Mouse (Mus musculus) layer of hippocampus, adult 11-12 months (tissue): ENCODE results near the gene Pde4dip.

Experiments used
- DNase-seq: peaks from one replicate; pipeline ENCODE4 v3.0.0; 2022; ENCODE audit warnings: low spot score

Gene Pde4dip

DNA sequence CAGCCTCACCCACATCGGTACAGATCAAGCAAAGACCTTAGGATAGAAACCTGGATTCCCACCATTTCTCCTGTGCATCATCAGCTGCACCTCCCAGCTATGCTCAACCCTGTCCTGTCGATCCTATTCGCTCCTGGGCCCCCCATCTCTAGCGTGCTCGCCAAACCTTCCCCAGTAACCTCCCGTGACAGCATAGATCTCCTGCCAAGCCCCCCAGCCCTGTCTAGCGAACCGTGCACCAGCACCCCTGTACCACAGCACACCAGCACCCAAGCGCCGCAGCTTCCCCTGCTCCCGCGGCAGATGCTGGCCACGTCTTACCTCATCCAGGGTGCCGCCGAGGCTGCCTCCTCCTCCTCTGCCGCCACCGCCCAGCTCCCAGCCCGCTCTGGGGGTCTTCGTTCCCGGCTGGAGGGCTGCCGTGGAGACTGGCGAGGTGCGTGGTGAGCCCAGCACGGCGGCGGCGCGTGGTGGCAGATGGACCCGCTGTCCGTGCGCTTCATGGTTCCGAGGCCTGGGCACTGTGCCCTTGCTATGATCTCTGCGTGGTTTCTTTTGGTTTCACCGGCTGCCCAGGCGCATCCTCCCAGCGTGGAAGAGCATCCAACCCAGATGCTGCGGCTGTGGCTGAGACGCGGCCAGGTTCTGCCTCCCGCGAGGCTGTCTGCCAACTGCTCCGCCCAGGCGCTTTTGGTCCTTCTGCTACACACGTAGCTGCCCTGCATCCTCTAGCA is at the start of gene Pde4dip:
Gene Pde4dip, minus strand, starts transcription at position 540 of the 734 bp plus-strand sequence.
- peak; percentile 71 for DNase-seq

DNA sequence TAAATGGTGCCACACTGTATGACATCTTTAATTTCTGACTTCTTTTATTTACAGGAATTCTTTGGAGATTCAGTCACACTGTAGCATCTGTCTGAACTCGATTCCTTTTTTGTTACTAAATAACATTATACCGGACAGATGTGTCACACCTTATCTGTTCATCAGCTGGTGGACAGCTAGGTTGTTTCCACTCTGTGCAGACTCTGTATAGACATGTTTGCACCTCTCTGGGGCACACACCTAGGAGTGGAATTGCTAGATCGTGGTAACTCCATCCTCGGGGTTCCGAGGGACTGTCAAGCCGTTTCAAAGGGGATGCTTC is 49.4 kb upstream of the Pde4dip start:
- DNase-seq: no peak

DNA sequence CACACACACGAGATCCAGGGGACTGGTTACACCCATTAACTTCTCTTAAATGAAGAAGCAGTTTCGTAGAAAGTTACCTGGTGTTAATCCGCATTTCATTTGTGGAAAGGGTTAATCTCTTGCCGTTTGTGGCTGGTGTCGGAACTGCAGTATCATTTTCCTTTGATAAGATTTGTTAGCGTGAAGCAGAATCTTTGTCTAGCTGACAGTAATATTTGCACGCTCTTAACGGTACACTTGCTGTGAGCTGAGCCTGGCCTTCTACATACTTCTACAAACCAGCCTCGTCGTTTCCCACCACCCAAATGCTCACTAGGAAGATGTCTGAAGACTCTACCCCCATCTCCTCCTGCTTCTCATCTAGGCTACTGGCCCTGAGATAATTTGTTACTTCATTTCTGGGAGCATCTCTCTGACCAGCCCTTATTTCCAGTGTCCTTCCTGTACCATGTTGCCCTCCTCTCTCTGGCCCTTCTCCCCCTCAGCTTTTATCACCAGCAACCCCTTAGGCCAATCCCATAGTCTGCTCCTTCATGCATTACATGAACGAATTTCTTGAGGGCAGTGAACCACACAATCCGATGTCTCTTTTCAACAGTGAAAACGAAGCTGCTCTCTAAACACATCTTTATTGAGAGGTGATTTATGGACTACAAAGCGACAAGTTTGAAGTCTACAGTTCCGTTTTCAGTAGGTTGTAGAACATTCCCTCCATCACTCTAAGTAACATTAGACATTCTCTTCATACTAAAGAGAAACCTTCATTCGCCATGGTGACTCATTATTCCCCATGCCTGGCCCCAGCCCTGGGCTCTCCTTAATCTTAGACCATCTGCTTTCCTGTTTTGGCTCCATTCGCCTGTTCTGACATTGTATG is 48.8 kb upstream of the Pde4dip start:
- no peak for DNase-seq

DNA sequence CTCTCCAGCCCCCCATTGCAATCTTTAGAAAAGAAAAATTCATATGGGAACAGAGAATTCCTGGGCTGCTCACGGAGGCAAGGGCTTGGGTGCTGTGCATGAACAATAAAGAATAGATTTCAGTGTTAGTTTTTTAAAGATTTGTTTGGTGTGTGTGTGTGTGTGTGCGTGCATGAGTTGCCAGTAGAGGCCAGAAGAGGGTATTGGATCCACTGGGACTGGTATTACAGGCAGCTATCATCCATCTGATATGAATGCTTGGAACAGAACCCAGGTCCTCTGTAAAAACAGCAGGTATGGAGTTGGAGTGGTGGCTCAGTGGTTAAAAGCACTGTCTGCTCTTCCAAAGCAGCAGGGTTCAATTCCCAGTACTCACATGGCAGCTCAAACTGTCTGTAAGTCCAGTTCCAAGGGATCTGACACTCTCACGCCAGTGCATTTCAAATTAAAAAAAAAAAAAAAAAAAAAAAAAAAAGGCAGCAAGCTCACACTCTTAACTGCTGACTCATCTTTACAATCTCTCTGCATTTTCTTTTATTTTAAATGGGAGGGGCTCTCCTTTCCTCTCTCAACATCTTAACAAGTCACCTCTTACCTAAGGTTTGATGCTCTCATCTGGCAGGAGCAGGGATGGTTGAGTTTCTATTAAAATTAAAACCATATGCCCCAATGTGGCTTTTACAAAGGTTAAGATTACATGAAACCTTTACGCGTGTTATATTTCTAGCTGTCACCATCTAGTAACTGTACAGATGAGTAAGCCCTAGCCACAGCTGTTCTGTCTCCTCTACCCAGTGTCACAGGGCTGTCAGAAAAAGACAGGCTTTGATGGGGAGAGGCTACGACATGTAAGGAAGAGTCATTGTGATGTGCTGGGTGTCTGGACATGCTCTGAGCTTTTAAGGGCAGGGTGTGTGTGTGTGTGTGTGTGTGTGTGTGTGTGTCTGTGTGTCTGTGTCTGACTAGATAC is 46.1 kb upstream of the Pde4dip start:
- no peak for DNase-seq

DNA sequence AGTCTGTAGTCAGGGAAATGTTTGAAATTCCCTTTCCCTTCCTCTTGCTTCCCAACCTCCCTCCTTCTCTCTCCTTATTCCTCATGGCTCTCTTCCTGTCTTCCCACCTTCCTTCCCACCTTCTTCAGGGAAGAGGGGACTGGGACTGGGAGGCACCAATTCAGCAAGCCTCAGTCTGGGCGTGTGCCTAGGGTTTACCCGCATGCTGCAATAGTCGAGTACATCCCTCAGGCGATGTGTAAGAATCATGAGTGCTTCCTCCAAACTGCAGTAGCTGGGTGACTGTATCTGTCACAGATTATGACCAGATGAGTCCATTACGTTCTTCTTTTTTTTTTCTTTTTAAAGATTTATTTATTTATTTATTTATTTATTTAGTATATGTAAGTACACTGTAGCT is 45.3 kb upstream of the Pde4dip start:
- no peak for DNase-seq

DNA sequence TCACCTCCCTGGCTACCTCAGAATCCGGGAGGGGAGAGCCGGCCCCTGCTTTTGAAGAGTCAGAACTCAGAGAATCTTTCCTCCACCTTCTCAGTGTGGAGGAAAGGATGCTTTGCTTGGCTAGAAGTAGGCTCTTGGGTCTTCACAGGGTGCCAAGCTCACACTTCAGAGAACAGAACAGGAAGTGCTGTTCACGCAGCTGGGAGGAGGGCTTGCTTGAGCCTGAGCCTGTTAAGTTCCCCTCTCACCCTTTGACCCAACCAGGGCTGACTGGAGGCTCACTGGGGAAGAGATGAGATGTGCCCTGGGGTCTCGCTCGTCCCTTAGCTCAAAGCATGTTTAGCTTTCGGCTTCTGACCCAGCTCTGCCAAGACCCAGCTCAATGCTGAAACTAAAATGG is 44.7 kb upstream of the Pde4dip start:
- DNase-seq: no peak

DNA sequence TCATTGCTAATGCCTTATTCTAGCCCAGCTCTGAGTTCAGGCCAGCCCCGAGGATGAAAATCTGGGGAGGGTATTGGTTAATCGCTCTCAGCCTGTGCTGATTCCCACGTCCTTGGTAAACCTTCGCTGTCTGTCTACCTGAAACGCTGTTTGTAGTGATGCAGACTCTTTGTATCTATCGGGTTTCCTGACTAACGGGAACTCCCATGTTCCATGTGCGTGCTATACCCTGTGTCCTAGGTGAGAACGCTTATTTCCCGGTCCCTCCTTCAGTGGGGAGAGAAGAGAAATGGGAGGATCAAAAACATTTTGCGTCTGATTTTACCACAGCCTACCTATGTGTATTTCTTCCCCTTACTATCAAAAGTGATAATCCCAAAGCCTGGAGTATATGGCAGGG is 44.3 kb upstream of the Pde4dip start:
- DNase-seq: no peak

DNA sequence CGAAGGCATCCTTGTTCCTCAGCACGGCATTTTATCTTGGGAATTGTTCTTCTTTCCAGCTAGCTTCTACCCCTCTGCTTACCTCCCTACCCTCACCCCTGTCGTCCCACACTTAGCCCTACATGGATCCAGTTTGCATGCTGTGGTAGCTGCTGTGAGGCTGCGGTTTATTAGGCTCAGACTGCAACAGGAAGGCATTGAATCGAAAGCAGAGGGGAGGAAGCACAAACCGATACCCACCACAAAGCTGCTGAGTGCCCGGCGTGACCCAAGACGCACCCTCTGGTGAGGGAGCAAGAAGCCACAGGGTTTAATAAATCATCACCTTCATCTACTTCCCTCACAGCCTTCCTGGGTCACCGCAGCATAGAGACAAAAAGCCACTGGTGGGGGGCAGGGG is 43.6 kb upstream of the Pde4dip start:
- peak; percentile 47 for DNase-seq

DNA sequence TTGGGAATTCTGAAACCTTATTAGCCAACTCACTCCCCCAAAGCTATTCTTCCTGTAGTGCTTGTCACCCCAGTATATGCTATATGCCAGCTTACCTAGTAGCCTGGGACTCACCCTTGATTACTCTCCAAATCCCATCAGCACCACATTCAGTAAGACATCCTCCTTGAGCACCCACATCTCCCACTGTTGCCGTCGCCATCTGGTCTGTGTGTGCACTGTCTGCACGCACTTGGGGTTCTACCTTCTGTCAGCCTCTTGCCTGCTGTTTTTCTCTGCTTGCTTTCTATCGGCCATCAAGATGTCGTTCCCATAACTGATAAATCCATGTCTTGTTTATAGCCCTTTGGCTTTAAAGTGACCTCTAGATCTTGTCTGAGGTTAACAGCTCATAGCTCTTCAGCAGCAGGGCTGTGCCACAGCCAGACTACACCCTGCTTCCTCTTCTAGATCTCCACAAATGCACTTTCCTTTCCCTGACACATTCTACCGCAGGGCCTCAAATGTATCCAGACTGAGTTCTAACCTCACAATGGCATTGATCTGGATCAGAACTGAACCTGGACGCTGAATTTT is 42.9 kb upstream of the Pde4dip start:
- DNase-seq: peak; percentile 68

DNA sequence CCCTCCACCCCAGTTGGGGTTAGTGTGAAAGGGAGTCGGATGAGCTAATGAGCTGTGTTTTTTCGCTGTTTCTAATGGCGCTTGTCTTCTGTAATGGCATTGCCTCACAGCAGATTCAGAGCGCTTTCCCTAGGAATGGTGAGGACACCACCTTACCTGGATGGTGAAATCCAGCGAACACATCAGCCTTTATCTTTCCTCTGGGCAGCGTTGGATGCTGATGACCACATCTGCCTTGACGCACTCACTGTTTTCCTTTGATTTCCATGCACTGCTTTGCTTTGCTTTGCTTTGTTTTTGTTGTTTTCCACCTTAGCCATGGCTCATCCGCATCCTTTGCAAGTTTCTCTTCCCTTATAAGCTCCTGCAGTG is 42.3 kb upstream of the Pde4dip start:
- no peak for DNase-seq

DNA sequence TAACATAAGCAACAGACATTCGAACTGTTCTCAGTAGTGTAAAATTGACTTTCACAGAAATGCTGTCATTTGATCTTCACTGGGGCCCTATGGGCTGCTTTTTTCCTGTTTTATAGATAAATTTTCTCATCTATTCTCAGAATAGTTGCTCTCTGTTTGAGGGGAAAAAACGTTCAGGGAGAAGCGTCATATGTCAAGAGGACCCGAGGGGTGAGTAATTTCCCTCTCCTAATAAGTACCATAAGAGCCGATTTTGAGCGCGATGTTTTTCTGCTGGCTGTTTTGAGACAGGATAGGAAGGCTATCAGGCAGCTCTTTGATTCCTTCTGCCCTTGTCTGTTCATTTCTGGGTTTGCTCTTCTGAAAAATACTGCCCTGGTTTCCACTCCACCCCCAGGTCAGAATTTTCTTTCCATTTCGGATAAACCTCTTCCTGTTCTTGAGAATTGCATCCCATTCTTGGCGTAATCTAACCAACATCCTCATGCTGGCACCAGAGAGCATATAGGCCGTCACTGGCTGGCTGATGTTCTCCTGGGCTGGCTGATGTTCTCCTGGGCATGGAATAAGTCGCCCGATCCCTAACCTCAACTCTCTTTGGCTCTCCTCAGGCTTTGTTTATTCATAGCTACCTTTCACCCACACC is 41.8 kb upstream of the Pde4dip start:
- no peak for DNase-seq

DNA sequence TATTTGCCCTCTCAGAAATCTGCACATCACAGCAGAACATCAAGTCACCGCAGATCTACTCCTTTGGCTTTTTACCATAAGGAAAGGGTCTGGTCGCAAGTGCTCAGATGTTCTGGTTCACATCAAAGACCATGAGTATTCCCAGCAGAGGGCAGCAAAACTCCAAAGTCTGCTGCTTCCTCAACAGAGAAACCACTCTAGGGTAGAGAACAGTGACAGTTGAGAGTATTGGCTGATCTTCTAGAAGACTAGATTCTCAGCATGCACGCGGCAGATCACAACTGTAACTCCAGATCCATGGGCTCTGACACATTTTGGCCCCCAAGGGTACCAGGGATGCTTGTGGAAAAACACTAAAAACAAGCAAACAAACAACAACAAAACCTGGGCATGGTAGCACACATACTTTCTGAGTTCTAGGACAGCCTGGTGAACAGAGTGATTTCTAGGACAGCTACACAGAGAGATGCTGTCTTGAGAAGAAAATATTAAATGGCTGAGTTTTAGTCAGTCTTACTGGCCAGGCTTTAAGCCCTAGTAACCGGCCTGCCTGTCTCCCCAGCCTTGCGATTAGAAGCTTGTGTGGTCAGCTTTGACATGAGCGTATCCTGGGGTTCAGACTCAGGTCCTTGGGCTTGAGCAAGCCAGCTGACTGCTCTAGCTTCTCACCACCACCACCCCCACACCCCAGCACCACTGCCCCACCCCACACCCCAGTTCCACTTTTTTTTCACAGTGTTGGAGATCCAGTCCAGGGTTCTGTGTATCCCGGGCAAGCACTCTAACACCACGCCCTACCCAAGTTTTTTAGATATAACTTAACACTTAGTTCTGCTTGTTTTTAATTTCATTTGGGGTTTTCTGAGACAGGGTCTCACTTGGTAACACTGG is 40.7 kb upstream of the Pde4dip start:
- DNase-seq: peak; percentile 90

DNA sequence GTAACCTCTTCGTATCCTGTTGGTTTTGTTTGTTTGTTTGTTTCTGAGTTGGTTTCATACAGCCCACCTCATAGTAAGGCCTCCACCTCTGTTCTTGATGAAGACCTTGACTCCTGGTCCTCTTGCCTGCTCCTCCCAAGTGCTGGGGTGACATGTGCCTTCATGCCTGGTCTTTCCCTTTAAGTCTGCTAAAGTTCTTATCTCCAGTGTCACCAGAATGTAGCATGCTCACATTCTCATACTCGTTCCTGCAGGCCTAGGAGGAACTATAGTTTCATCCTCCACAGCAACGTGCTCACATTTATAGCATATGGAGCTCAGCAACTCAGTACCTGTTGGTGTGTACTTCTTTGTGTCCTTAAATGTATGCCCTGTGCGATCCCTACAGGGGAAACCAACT is 38.8 kb upstream of the Pde4dip start:
- DNase-seq: no peak

DNA sequence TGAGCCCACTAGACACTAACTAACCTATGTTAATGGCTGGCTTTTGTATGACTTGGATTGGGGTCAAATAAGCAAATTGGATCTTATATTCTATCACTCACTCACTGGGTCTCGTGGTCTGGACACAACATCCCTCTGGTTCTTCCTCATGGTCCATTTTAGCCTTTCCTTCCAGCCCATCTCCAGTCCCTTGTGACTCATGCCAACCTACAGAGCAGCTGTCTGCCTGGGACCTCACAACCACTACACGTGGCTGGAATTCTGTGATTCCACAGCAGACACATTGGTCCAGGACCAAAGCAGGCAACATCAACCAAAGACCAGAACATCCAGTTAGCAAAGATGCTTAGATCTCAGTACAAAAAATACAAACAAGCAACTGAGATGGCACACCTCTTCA is 36.7 kb upstream of the Pde4dip start:
- DNase-seq: no peak

DNA sequence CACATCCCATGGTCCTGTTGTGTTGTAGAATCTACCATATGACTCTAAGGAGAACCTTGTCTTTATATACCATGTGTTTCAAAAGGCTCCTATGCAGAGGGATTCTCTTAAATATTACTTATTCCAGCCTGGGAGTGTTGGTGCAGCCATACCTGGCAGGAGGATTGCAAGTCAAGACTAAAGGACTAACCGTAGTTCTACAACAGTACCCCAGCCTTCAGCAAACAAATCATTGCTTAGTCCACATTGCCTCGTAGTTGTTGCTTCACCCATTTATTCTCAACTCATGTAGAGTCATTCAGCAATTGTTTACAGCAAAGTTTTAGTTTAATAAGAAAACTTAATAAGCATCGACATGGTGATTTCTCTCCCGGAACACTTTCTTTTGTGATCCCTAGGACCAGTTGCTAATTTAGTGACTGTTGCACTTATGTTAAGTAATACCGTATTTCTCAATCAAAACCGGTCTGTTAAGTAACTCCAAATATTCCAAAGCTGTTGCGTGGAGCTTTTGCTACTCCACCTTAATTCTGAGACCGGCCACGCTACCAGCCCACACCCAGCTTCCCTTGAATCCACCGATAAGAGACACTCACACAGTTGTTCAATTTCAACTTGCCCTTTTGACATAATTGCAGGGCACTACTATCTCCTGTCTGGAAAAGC is 30.5 kb upstream of the Pde4dip start:
- DNase-seq: no peak

DNA sequence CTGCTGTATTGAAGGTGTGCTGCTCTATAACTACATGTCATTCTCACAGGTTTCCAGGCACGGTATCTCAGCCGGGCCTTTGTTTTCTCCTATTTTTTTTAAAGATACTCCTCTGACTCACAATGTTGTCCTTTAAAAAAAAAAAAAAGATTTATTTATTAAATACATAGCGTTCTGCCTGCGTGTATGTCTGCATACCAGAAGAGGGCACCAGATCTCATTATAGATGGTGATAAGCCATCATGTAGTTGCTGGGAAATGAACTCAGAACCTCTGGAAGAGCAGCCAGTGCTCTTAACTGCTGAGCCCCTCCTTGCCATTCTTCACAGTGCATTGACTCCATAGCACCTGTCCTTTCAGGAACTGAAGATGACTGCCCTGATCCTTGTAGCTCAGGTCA is 26.6 kb upstream of the Pde4dip start:
- no peak for DNase-seq

DNA sequence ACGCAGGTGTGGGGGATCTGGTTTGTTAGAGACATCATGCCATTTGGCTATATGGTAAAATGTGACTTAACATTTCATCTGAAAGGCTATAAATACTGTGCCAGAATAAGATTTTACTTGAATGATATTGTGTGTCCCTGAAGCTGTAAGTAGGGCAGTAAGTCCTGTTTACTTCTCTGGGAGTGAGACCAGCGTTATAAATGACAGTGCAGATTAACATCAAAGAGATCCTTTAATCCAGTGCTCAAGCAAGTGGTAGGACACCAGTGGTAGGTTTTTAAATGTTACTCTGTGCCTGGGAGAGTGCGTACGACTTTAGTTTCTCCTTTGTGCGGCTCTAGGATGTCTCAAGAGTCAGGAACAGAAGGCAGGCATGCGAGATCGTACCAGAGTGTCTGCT is 22.6 kb upstream of the Pde4dip start:
- no peak for DNase-seq

DNA sequence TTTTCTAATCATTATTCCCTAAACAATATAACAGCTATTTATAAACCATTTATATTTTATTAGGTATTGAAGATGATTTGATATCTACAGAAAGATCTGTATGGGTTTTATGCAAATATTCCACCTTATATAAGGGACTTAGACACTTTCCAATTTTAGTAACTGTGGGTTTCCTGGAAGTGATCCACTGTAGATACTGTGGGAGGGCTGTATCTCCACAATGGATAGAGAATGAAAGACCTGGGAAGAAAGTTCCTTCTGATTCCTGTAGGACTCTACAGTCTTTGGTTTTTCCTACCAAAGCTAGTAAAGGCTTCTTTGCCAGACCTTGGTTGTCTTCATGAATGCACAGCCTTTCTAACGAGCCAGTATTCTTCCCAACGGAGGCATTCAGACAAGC is 21.2 kb upstream of the Pde4dip start:
- no peak for DNase-seq

DNA sequence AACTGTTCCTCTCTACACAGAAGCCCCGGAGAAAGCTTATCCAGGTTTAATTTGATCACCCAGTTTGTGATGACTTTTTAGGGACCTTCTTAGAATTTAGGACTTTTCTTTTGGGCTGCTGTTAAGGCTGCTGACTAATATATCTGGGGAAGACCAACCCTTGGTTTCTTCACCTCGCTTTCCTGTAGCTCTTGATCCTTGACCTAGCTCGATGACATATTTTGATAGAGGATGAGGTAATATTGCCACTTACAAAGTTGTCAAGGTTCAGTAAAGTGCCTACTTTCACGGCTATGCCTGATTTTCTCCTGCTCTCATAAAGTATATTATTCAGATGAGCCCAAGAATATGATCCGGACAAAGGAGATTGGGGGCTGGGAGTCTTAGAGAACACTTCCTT is 13.1 kb upstream of the Pde4dip start:
- DNase-seq: no peak
